Mouse (Mus musculus) adrenal gland, adult 2 months (tissue): Measurements from ENCODE around the gene Epx. TPM values are rescaled to one million over a fixed set of nuclear protein-coding genes. Genes with fewer than 3 reads are reported as not detected.
A peak's percentile ranks its signal among the peaks of the same experiment; 100 is the strongest.

Experiments
- DNase-seq: peaks from one replicate; pipeline ENCODE4 v3.0.0; 2021
- polyA plus RNA-seq: library from polyadenylated mRNA; depleted of rRNA; stranded (reverse); fragments of >200 nt; gene quantifications from 2 replicates; pipeline ENCODE4 v1.2.3, GENCODE M21; 2012; rRNA removed
- total RNA-seq, 2 experiments: library from RNA; stranded (reverse); gene quantifications; 2 replicates each; pipeline ENCODE4 v1.2.3; 2021

Epx gene
- total and polyA plus RNA-seq, 3 experiments: not detected

DNA sequence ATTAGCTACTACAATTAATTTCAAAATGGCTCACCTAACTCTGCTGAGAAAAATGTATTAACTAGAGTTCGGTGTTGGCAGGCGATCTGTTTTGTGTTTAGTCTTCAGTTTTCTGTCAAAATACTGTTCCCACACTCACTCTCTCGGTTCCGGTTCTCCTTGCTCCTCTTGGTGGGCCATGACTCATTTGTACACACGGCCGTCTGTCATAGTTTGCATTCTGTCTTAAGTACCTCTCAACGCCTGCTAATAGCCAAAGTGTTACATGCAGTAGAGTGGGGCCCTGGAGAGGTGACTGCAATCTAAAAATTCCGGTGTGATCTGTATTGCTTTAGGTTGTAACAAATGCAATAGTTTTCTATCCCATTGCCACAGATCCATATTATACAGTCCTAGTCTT is 34.7 kb downstream of the Epx start:
- no peak for DNase-seq

DNA sequence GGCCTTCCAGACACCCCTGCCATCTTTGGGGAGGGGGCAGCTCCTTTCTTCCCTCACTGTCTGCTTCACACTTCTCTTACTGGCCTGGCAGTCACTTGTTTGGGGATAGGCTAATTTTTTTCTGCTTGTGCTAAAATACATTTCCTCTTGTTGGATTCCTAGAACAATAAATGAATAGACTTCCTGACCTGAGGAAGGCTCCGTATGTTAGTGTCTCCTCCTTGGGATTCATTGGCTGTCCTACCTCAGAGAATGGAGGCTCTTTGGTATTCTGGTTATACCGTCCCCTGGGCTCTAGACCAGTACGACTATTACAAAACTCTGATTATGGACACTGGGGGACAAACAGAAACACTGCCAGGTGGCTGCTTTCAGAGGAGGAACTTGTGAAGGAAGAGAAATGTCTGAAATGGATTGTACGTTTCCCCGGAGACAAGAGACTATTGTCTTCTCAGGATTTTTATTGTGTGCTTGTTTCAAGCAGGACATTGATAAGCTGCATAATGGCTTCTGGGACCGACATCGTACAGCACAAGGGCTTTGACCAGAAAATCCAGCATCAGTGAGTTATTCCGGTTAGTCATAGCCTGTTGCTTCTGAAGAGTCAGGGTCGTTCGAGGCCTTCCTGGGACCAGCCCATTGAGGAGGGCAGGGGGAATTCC is 47.0 kb downstream of the Epx start, which contains the start of gene Lpo:
Lpo (minus strand) TSS at position 51 of the 662 bp plus-strand sequence.
- DNase-seq: no peak

DNA sequence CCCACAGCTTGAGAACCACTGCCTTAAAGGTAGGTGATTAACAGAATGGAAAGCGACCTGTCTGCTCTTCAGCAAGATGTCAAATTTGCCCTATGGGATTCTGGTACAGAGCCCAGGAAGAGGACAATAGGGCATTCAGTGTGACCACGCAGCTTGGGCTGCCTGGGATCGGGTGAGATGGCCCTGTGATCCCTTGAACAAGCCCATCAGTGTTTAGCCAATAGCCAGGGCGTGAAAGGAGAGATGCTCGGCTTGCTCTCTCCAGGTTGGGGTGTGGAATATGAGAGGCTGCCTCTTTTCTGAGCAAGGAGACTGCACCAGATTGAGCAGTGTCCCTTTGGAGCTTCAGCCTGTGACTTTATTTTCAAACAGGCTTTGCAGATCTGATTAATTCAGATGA is 53.8 kb downstream of the Epx start:
- no peak for DNase-seq

DNA sequence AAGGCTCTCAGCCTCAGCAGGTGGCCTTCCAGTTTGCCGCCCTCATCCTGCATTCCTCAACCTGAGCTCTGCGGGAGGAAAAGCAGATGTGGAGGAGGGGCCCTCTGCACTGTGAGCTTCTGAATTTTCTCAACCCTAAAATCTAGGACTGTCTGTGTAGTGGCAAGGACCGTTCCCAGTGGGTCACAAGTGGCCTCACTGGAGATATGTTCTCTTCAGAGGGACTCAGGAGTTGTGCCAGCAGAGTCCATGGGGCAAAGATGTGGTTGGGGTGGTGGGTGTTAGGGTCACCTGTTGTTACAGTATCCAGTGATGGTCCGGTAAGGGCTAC is 57.9 kb downstream of the Epx start:
- no peak for DNase-seq

DNA sequence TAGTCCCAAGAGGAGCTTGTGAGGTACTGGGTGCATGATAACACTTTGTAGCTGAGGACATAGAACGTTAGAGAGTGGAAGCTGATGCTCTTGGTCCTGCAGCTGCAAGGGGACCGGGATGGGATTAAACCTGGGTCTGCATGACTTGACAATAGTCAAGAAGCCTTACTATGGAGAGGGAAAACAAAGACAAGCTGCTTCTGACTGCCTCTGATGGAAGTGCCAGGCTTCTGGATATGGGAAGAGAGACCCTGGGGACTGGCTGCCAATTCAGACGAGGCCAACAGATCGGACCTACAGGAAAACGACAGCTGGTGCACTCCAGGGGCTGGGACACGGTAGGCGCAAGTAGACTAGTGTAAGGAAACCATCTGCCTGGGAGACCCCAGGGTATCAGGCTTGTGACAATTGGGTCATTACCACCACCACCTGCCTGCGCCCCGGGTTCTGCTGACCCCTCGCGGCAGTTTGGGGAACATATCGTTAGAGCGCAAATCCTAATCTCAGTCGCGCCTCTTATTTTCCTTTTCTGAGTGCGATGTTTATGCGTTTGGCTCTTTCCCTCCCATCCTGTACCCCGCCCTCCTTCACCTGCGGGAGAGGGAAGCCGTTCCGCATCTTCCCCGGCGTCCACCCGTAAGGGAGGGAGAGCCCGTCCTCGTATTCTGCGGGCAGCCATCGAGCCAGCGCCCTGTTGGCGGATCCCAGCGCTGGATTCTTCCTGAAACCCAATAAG is 58.5 kb downstream of the Epx start:
- DNase-seq: peak; percentile 24

DNA sequence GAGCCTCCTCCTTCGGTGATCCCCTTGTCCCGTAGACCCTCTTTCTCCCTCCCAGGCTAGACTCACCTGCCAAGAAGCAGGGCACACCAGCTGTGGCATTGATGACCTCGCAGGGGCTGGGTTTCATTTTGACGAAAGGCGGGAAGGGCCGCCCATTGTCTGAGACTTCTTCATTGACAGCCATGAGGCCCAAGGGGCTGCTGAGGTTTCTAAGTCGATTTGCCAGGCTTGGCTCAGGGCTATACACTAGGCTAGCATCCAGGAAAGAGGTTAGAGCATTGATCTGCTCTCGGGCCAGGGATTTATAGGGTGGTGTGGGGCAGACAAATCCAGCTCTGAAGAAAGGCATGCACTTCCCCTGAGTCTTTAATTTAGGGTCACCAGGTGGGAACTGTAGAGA is 60.5 kb downstream of the Epx start:
- DNase-seq: no peak

Other genes with a start within 250 kb of the Epx start
- 1 to 10 TPM; 3.8 to 7.8 TPM for gene Rnf43, start 212.8 kb downstream of the Epx start, total RNA-seq
- 5.3 and 6.4 TPM in 2 replicates for gene Rnf43, start 212.8 kb downstream of the Epx start, polyA plus RNA-seq
- gene Supt4a, start 138.0 kb downstream of the Epx start, total RNA-seq: 10 to 100 TPM; 43.3 to 74.3 TPM
- gene Supt4a, start 138.0 kb downstream of the Epx start, polyA plus RNA-seq: 18.5 and 21.4 TPM in 2 replicates
- gene Tspoap1, start 115.0 kb downstream of the Epx start, total RNA-seq: 1 to 10 TPM; 3.3 to 4.6 TPM
- 6.6 and 9.7 TPM in 2 replicates for gene Tspoap1, start 115.0 kb downstream of the Epx start, polyA plus RNA-seq
- gene Mpo, start 82.0 kb downstream of the Epx start, total RNA-seq: under 1 TPM in 1 of 2 experiments, not detected in 1; 0.29 TPM
- not detected in 2 replicates for gene Mpo, start 82.0 kb downstream of the Epx start, polyA plus RNA-seq
- not detected for gene Lpo, start 47.2 kb downstream of the Epx start, total RNA-seq
- not detected in 2 replicates for gene Lpo, start 47.2 kb downstream of the Epx start, polyA plus RNA-seq
- gene Mks1, start 22.3 kb downstream of the Epx start, total RNA-seq: 10 to 100 TPM in 1 of 2 experiments, 1 to 10 TPM in 1; 6.6 to 11.9 TPM
- gene Mks1, start 22.3 kb downstream of the Epx start, polyA plus RNA-seq: 19.2 and 20.7 TPM in 2 replicates
- gene Olfr462, start 16.7 kb upstream of the Epx start, total RNA-seq: not detected
- not detected in 2 replicates for gene Olfr462, start 16.7 kb upstream of the Epx start, polyA plus RNA-seq
- not detected for gene Olfr463, start 21.9 kb upstream of the Epx start, total RNA-seq
- not detected in 2 replicates for gene Olfr463, start 21.9 kb upstream of the Epx start, polyA plus RNA-seq
- gene Olfr464, start 45.4 kb upstream of the Epx start, total RNA-seq: not detected
- gene Olfr464, start 45.4 kb upstream of the Epx start, polyA plus RNA-seq: not detected in 2 replicates
- gene Dynll2, start 112.0 kb upstream of the Epx start, total RNA-seq: 100 to 1,000 TPM; 158 to 251 TPM
- 168 and 197 TPM in 2 replicates for gene Dynll2, start 112.0 kb upstream of the Epx start, polyA plus RNA-seq
- gene Srsf1, start 171.8 kb upstream of the Epx start, total RNA-seq: 100 to 1,000 TPM; 179 to 252 TPM
- gene Srsf1, start 171.8 kb upstream of the Epx start, polyA plus RNA-seq: 210 and 224 TPM in 2 replicates
- 10 to 100 TPM; 48.3 to 52.4 TPM for gene Vezf1, start 192.7 kb upstream of the Epx start, total RNA-seq
- 13.5 and 14.6 TPM in 2 replicates for gene Vezf1, start 192.7 kb upstream of the Epx start, polyA plus RNA-seq
- gene Cuedc1, start 222.5 kb upstream of the Epx start, total RNA-seq: 10 to 100 TPM; 49.3 to 61.7 TPM
- gene Cuedc1, start 222.5 kb upstream of the Epx start, polyA plus RNA-seq: 76.9 and 91.3 TPM in 2 replicates